Comparison of ENCODE assay signal across 10 mouse cellular contexts in genomic region chr3:85928140-85928611, GRCm38 (mm10). TPM values are rescaled to one million over a fixed set of nuclear protein-coding genes. Genes with fewer than 3 reads are reported as not detected.
A peak's percentile ranks its signal among the peaks of the same experiment; 100 is the strongest.
DNase-seq lines count a peak whose midpoint lies in the region; ATAC-seq and TF ChIP-seq lines count a peak whose summit lies in the region.
"Had no signal": no experiment of that assay in that cellular context is flagged by ENCODE, and none has a peak within 500 bp of the region (broad histone marks: within the 10 kb centered on the region; RNA-seq: fewer than 3 reads in every experiment).

No protein-coding gene starts in this region.

- no peak overlapping the region for H3K4me3 ChIP-seq in lung, embryonic 14.5 days (ENCODE audit: low read depth, low read length)

- H3K27me3 ChIP-seq in lung, embryonic 14.5 days (ENCODE audit: insufficient read depth, low read length): no peaks in the 10 kb centered on the region

- H3K36me3 ChIP-seq in lung, embryonic 14.5 days (ENCODE audit: insufficient read depth): no peaks in the 10 kb centered on the region

- no peak for ATAC-seq in lung, embryonic 14.5 days (ENCODE audit: insufficient read depth)
- no peak for ATAC-seq in CD4-positive, CD25-positive, alpha-beta regulatory T cell, adult 4 months

- no peak overlapping the region for H3K4me2 ChIP-seq in lung, embryonic 14.5 days

- DNase-seq in cerebellum, adult 9-11 months: peak; percentile 18
- no peak for DNase-seq in cerebellum, postnatal 4 days (ENCODE audit: low spot score in 2 of 2)
- DNase-seq in lung, embryonic 14.5 days: peak; percentile 3
- DNase-seq in lung, postnatal 36 days: no peak
- peak; percentile 76 for DNase-seq in gastrocnemius, postnatal 25 days
- DNase-seq in left cerebral cortex, postnatal 4 days: peak; percentile 24
- no peak for DNase-seq in testis, postnatal 14 days (ENCODE audit: low spot score)
- DNase-seq: right cerebral cortex, postnatal 4 days had no signal

- H3K9me3 ChIP-seq in lung, embryonic 14.5 days (ENCODE audit: low read depth, low read length): no peaks in the 10 kb centered on the region

- no peak overlapping the region for H3K9ac ChIP-seq in lung, embryonic 14.5 days

- intact Hi-C loops in left cerebral cortex, postnatal 4 days (cut with DNase I): loop anchor here (10.0 kb wide), 1 partner anchor 197 kb away; no protein-coding TSS in a partner anchor

- TF ChIP-seq CTCF in lung, embryonic 14.5 days (IDR thresholded peaks at IDR 0.05; ENCODE audit: low read depth): no peak

- H3K4me1 ChIP-seq in lung, embryonic 14.5 days (ENCODE audit: insufficient read depth): no peaks in the 10 kb centered on the region

- WGBS in lung, embryonic 14.5 days: 80% methylated on average over 5 of the region's 5 CpGs

- no peak overlapping the region for H3K27ac ChIP-seq in lung, embryonic 14.5 days (ENCODE audit: low read depth)

RNA-seq across cellular contexts. Expression of gene Gm37240, which starts 40.9 kb away (rescaled TPM):
- polyA plus RNA-seq in lung, embryonic 14.5 days (2014; fragmentation: Nextera tagmentation; extraction: Ambion mirVana): 4.5 and 4.8 TPM in 2 replicates
- total RNA-seq in gastrocnemius, postnatal 25 days (2021): 10 to 100 TPM; 35.3 to 39.6 TPM
- total RNA-seq in left cerebral cortex, postnatal 4 days (2021): 1 to 10 TPM; 3.3 to 3.6 TPM
- polyA plus RNA-seq in CD4-positive, CD25-positive, alpha-beta regulatory T cell, adult 4 months (2017; shearing (Covaris generic)): 1 to 10 TPM; 3.6 to 5.5 TPM

RNA-seq across cellular contexts. Expression of gene Glt28d2, which starts 40.9 kb away (rescaled TPM):
- polyA plus RNA-seq in lung, embryonic 14.5 days (2014; fragmentation: Nextera tagmentation; extraction: Ambion mirVana): 1.4 and 1.8 TPM in 2 replicates
- 1 to 10 TPM; 5.5 to 6.7 TPM for total RNA-seq in gastrocnemius, postnatal 25 days (2021)
- total RNA-seq in left cerebral cortex, postnatal 4 days (2021): 1 to 10 TPM; 1.1 to 2.5 TPM
- polyA plus RNA-seq in CD4-positive, CD25-positive, alpha-beta regulatory T cell, adult 4 months (2017; shearing (Covaris generic)): 1 to 10 TPM; 3.1 to 6.1 TPM
- total RNA-seq: megakaryocyte, adult 5-6 weeks had no signal

RNA-seq across cellular contexts. Expression of gene Sh3d19, which starts 42.7 kb away (rescaled TPM):
- 31.9 and 38.2 TPM in 2 replicates for polyA plus RNA-seq in lung, embryonic 14.5 days (2014; fragmentation: Nextera tagmentation; extraction: Ambion mirVana)
- 10 to 100 TPM; 20.0 to 20.6 TPM for total RNA-seq in gastrocnemius, postnatal 25 days (2021)
- 10 to 100 TPM; 64.4 to 72.2 TPM for total RNA-seq in left cerebral cortex, postnatal 4 days (2021)
- polyA plus RNA-seq in CD4-positive, CD25-positive, alpha-beta regulatory T cell, adult 4 months (2017; shearing (Covaris generic)): 1 to 10 TPM; 1.0 to 2.0 TPM

Comparison
In these comparisons a context has a peak if more than half of its experiments do, and no peak if none do; other contexts are left out.
1. DNase-seq: peak in cerebellum, adult 9-11 months (single experiment), lung, embryonic 14.5 days (single experiment), gastrocnemius, postnatal 25 days (single experiment) and left cerebral cortex, postnatal 4 days (single experiment); none in cerebellum, postnatal 4 days (0 of 2), lung, postnatal 36 days (single experiment) and testis, postnatal 14 days (single experiment).
2. RNA of gene Gm37240, which starts 40.9 kb away (total RNA-seq): 35.3 to 39.6 TPM in gastrocnemius, postnatal 25 days; 3.3 to 3.6 TPM in left cerebral cortex, postnatal 4 days; every median in the first group is over 4 times any median in the second.